Mouse (Mus musculus) adrenal gland, postnatal 25 days (tissue): ENCODE measurements around the gene Fbxo2. TPM values are rescaled to one million over a fixed set of nuclear protein-coding genes. Genes with fewer than 3 reads are reported as not detected.
"Not testable (repeated sequence)": the region's sequence is repeated elsewhere in the genome, so short reads cannot be mapped to it uniquely, and the experiment has no call there.

Experiments
- DNase-seq: peaks from one replicate; pipeline ENCODE4 v3.0.0; 2021; ENCODE audit warnings: mixed read lengths
- long read RNA-seq: library from polyadenylated mRNA; stranded (forward); transcript quantifications from one replicate; pipeline ENCODE4 v2.0.0, GENCODE M21; 2021
- total RNA-seq: library from RNA; stranded (reverse); gene quantifications from 2 replicates; pipeline ENCODE4 v1.2.3, GENCODE M21; 2021

The Fbxo2 gene
- 4.5 and 4.7 TPM in 2 replicates for total RNA-seq
- long read RNA-seq, partial matches to known transcripts = 0 of 3 reads
- long read RNA-seq, other reads (novel, unspliced or antisense) = 0 of 3 reads

DNA sequence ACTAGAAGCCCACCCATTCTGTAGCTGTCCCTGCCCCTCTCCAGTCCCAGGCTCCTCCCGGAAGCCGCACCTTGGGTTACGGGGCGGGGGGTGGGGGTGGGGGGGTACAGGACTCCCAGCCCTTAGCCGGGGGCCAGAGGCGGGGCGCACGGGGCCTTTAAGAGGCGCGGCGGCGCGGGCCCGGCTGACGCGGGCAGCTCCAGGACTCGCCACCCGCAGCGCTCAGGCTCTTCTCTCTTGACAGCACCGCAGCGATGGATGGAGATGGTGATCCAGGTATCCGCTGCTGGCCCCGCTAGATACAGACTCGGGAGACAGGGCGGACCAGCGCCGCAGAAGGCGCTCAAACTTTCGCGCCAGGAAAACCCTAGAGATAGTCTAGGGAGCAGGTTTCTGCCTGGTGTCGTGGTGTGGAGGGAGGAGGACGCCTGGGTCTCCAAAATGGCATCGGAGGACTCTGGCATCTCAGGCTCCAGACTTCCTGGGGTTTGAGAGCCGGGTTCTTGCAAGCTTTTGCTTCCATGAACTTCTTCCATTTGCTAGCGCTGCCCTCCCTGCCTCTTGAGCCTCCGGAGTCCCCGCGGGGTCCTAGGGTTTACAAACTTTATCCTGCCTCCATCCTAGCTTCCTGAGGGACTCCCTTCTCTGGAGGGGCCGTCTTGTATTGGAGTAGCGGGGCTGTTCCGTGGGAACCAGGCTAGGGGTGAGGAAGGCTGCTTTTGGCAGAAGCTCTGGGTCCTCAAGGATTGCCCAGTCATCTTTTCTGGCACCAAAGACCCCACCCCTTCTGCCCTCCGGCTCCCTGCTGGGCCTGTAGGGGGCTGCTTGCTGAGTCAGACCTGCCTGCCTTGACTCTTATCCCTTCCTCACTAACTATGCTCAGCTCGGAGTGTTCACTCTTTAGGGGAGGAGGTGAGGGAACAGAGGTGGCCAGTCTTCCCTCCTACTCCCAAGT, at the start of gene Fbxo2, which contains the start of gene Fbxo44:
Gene Fbxo2, plus strand, starts transcription at position 186 of the 955 bp plus-strand sequence.
Gene Fbxo44, minus strand, starts transcription at position 47 of the 955 bp plus-strand sequence.
- DNase-seq = peak; percentile 49

DNA sequence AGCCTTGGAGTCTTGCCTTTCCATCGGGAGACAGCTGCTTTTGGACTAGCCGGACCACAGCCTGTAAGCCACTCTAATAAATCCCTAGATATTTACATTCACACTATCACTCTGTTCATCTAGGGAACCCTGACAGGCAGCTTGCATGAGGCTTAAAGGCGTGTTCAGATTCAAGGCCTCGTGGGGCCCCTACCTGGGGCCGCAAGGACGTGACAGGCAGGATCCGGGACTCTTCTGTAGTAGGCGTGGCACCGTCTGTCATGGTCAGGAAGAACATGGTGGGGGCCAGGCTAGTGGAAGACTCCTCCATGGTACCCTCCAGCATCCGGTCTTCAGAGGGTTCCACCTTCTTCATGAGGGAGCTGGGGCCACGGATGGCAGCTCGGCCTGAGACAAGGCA, 47.9 kb upstream of the Fbxo2 start:
- no peak for DNase-seq

DNA sequence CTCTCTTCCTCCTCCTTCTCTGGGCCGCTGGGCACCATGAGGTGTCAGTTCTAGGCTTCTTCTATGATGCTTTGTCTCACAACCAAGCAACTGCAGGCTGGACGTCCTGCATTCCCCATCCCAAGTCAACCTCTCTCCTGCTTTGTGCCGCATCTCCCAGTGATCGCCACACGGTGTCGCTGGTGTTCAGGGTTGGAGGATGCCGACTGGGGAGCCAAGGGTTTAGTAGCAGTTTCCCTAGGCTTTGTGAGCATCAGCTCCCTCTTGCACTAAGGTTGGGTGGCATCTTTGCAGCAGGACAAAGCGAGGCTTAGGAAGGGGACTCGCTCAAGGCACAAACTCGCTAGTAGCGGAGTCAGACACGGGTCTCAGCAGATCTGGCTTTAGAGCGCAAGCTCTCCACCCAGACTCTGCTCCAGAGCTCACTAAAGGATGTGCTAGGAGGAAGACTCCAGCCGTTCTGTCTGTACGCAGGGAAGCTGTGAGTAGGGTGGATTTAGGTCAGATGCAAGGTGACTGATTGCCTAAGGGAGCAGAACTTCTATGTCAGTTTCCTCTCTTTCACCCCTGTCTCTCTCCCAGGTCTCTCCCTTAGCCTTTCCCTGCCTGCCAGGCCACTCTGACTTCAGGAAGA, 45.5 kb upstream of the Fbxo2 start:
- peak; percentile 86 for DNase-seq

DNA sequence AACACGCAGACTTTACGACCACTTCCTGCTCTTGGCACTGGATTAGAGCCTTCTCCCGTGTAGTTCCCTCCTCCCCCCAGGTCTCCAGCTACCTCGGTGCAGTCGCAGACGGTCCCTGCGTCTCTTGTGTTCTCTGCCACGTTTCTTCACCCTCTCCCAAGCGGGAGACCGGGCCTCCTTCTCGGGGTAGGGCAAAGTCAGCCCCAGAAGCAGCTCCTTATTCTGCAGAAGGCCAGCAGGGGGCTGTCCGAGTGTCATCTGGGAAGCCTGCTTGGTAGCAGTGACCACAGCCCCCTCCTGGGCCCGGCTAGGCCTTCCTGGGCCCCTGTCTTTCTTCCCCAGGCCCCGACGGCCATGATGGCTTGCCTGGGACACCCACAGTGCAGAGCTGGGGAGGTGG, 45.0 kb upstream of the Fbxo2 start:
- DNase-seq = peak; percentile 38

DNA sequence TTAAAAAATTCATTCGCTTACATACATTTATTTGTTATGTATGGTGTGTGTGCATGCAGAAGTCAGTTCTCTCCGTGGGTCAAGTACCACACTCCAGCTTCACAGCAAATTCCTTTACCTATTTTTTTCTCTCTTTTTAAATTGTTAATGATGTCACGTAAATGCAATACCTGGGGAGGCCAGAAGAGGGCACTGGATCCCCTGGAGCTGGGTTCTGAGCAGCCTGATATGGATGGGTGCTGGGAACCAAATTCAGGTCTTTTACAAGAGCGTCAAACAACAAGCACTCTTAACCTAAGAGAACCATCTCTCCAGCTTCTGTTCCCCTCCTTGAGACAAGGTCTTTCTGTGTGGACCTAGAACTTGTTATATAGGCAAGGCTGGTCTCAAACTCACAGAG, 43.8 kb upstream of the Fbxo2 start:
- no peak for DNase-seq

DNA sequence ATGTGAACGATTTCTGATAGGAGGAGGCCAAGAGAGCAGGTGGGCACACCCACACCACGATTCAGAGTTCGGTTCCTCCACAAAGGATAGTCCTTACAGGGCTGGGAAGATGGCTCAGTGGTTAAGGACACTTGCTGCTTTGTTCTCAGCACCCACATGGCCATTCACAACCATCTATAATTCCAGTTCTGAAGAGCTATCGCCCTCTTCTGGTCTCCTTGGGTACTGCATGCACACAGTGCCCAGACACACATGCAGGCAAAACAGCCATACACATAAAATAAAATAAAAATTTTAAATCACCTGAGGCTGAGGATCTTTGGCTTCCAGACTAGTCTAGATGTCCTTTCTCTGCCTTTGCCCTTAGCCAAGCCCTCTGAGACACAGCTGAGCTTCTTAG, 43.0 kb upstream of the Fbxo2 start:
- no peak for DNase-seq

DNA sequence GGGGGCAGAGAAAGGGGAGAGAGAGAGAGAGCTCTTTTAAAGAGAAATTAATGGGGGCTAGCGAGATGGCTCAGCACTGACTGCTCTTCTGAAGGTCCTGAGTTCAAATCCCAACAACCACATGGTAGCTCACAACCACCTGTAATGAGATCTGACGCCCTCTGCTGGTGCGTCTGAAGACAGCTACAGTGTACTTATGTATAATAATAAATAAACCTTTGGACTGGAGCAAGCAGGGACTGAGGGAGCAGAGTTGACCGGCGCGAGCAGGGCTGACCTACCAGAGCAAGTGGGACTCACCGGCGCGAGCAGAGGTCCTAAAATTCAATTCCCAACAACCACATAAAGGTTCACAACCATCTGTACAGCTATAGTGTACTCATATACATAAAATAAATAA, 40.8 kb upstream of the Fbxo2 start:
- DNase-seq = not testable (repeated sequence)

DNA sequence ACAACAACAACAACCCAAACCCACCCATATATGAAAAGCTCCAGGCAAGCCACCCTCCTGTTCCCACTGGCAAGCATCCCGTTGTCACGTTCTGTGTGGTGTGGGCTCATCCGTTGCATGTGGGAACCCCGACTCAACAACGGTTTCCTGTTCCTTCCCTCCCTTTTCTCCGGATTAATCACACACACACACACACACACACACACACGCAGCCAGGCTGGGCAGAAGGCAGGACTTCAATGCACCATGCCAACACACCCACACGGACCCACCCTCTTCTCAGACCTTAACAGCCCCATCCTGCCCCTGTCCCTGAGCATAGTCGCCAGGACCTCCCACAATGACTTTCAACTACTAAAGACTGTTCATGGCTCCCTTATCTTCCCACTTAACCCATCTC, 39.9 kb upstream of the Fbxo2 start:
- DNase-seq = no peak

DNA sequence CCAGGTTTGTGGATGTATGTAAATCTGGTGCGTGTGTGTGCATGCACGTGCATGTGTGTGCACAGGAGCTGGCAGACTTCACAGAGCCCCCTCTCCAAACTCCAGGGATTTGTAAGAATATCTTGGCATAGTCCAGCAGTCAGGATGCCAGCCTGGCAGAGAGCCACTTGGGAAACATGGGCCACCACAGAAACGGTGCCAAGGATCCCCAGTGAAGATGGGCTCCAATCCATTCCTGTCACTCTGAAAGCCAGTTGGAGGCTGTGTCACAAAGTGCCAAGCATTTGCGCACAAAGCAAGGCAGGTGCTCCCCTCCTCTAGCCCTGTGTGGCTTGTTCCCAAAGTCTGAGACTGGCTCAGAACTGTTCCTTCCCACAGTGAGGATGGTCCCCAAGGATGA, 39.1 kb upstream of the Fbxo2 start:
- DNase-seq = no peak

DNA sequence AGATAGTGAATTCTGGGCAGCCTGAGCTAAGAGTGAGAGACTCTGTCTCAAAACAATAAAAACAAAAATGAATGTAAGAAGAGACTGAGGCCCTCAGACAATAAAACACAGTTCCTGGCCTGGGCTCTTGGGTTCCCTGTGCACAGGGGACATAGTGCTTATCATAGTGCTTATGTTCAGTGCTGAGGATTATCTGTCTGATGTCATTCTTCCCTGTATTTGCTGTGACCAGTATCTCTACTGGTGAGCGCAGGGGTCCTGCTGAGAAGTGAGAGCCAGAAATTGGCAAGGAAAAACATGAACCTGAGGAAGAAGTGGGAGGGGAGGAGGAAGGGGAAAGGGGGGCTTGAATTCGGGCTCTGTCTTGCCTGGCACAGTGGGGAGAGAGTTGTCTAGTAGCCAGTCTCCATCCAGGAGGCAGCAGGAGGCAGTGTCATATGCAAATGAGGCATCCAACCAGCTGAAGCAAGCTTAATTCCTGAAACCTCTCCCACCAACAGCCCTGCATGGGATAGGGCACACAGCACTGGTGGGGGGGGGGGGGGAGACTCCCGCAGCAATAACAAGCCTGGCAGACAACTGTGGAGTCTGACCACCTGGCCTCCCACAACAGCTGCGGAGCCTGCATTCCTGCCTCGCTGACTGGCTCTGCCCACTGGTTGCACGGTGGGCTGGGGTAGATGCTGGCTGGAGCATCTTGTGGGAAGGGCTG, 38.3 kb upstream of the Fbxo2 start:
- no peak for DNase-seq

DNA sequence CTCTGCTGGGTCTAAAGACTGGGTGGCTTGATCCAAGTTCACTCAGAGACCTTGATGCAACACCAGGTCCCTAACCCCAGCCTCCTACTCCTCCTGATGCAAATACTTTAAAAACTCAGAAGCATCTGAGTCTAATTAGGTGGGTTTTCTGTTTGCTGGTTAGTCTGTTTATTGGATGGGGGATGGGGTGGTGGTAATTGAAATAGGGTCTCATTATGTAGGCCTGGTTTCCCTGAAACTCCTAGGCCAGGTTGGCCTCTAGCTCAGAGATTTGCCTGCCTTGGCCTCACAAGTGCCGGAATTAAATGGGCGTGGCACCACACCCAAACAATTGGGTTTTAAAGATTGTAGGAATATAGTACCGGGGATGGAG, 37.7 kb upstream of the Fbxo2 start:
- no peak for DNase-seq

DNA sequence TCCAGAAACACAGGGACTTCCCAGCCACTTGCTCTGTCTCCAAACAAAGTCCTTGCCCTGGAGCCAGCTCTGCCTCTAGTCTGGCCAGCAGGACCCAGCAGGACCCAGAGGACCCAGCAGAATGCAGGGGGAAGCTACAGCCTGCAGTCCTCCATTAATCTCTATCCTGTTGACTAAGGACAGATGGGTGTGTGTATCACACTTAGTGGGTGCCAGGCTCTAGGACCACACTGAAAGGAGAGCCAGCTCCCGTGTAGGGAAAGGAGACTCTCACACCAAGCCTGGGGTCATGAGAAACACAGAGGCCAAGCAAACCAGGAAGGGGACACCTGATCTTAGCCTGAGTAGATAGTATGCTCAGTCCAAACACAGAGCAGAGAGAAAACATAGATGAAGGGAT, 32.2 kb upstream of the Fbxo2 start:
- DNase-seq = no peak

DNA sequence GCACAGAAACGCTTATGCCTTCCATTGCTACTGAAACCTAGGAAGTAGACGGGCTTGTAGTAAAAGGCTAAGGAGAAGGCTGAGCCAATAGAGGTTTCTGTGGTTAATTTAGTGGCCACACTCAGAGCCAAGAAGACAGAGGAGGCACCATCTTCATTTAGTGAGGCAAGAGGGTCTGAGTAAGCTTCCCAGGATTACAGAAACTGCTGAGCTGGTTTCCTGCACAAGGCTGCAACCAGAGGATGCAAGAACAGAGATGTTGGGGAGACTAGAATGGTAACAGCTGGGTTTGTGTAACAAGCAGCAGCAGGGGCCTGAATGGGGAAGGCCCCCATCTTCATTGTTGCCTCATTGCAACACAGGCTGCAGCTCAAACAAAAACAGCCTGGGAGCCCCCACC, 31.7 kb upstream of the Fbxo2 start:
- no peak for DNase-seq

DNA sequence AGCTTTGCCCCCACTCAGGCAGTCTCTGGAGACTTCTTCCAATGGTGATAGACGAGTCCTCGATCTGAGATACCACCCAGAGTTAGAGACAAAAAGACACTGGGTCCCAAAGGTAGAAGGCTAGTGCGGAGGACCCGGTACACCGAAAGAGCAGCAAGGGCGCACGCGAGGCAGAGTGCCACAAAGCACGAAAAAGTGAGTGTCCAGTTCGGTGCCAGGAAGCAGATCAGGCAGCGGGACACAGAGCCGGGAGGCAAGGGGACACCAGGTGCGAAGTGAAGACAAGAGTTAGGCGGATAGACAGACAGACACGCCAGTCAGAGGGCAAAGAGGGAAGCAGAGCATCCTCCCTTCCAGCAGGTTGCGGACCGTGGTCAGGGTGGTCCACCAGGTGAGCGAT, 30.3 kb upstream of the Fbxo2 start, which contains the start of gene Mad2l2:
Gene Mad2l2, plus strand, starts transcription at position 252 of the 400 bp plus-strand sequence.
- DNase-seq = no peak

DNA sequence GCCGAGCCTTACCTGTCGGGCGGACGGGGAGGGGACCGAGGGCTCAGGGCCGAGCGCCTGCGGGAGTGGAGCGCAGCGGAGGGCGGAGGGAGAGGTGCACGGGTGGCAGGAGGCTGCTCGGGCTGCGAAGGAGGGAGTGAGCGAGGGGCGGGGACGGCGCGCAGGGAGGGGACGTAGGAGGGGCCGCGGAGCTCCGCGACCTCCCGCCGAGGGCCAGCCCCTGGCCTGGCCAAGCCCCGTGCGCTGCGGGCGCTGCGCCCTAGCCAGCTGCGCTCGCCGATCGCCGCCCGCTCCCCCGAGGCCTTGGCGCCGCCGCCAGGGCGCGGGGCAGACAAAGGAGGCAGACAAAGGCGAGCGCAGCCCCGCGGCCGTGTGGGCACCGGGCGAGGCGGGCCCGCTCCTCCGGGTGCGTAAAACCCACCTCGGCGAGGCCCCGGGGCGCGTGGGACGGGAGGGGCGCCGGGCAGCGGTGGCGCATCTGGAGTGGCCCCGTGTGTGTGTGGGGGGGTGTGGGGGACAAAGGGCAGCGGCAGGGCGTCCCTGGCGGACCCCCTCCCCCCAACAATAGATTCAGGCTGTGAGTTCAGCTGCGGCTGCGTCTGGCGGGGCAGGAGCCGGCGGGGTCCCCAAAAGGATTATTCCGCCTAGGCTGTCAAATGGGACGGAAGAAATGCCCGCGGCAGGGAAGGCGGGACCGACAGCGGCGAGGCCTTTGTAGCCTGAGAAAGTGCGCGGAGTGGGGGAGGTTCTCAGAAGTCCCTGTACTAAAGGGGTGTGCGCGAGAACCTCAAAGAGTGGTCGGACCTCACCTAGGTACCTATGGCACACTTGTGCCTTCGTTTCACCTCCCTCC, 29.6 kb upstream of the Fbxo2 start, which contains the start of gene Draxin:
Gene Draxin, minus strand, starts transcription at position 138 of the 853 bp plus-strand sequence.
- DNase-seq = peak; percentile 67

DNA sequence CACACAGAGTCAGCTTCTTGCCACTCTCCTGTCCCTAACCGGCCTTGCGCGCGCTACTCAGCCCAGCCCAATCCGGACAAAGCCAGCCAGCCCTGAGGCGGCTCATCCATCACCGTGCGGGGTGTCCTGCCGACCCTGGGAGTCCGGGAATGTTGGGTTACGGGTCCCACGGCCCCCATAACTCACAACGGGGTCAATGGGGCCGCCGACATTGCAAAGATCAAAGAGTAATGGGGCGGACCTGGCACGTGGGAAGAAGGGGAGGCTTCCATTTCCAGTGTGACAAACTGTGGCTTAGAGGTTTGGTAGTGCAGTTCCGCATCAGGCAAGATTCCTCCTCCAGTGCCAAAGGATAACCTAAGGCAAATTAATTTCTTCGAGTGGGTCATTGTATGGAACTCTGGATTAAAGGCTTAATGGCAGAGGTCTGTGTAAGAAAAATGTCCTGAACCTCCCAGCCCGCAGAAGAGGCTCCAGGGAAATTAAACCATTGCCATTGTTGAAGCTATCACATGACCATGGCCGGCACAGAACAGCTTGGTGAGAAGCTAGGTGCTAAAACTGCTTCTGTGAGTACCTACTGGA, 28.8 kb upstream of the Fbxo2 start:
- no peak for DNase-seq

DNA sequence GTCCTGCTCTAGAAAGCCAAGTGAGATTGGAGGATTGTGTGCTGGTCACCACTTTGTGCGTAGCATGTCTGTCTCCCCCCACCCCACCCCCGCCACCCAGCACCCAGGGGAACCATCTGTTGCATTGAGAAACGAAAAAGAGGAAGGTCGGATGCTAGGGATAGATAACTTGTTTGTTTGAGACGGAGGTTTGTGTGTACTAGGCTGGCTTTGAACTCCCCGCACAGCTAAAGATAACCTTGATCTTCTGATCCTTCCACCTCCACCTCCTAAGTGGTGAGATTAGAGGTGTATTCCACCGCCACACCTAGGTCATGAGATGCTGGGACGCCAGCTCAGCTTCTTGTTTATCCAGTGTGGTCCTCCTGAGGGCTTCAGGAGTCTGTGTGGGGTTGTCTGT, 25.4 kb upstream of the Fbxo2 start:
- no peak for DNase-seq

DNA sequence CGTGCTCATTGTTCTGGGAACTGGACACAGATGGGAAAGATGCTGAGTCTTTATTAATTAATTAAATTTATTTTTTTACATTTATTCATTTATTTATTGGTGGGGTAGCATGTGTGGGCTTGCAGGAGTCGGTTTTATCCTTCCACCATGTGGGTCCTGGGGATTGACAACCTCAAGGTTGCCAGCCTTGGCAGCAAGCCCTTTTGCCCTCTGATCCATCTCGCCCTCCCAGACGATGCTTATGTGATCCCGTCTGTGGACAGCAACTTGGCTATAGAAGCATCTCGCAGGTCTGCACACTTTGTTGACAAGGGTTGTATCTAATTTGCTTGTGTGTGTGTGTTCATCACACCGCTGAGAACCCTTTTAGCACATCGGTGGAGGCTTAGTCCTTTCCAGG, 22.9 kb upstream of the Fbxo2 start:
- DNase-seq = no peak

DNA sequence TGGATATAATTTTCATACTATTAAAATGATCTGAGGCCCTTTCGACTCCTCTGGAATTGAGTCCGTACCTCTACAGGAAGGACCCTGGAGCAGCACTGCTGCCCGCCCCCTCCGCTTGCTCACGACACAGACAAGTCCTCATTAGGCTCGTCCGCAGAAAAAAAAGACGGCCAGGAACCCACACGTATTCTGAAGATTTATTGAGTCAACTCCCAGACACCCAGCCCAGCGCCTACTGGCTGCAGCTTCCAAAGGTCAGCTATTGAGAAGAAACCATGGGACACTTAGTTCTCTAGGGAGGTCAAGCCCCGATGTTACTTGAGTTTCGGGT, 20.7 kb upstream of the Fbxo2 start:
- no peak for DNase-seq

DNA sequence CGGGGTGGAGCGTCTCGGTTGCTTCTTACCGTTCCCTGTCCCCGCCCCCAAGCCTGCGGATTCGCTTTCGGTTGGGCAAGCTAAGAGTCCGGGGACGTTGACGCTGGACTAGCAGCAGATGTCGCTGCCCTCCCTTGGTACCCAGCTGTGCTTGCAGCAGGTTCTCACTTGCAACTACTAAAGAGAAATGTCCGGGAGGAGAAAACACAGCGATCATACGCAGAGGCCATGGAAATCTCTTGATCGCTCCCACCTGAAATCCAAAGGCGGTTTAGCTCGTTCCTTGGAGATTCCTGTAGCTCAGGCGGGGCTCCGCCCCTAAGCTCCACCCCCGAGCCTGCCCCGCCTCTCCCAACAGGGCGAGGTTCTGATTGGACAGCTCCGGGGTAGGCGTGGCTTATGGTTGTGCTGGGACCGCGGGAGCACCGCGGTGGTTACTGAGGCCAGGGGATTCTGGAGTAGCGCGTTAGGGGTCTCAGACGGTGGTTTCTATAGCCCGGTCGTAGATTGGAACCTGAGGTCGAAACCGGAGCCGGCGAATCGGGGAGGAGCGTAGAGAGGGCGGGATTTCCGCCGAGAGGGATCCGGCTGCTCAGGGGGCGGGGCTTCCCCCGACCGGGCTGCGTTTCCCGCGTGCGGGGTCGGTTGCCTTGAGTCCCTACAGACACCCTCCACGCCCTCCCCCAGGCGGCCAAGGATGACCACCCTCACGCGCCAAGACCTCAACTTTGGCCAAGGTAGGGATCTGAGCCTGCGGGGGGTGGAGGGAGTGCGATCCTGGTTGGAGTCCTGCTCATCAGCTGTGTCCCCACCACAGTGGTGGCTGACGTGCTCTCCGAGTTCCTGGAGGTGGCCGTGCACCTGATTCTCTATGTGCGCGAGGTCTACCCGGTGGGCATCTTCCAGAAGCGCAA, 20.1 kb upstream of the Fbxo2 start:
- peak; percentile 90 for DNase-seq
